Mouse (Mus musculus): ENCODE data around the gene Neurl1b.

- TF ChIP-seq GATA1 (IDR thresholded peaks at IDR 0.05; ENCODE audit: low read depth, low read length) (peak; percentile 97), MAFK (IDR thresholded peaks at IDR 0.05; ENCODE audit: borderline replicate concordance, low read depth, low read length) (peak; percentile 85; the same call in 1 of the 2 replicates), POLR2AphosphoS2 (IDR thresholded peaks at IDR 0.05; ENCODE audit: low read length) (no peak), POLR2AphosphoS5 (IDR thresholded peaks at IDR 0.05; ENCODE audit: borderline replicate concordance, low read depth, low read length) (no peak), JUND (IDR thresholded peaks at IDR 0.05; ENCODE audit: low read depth, low read length) (no peak), CTCF (IDR thresholded peaks at IDR 0.05 in 2 of 3, conservative IDR thresholded peaks at IDR 0.05 in 1 of 3; ENCODE audit: control insufficient read depth in 1 of 3, insufficient read depth in 1 of 3, low read depth in 2 of 3, low read length in 3 of 3, poor library complexity in 1 of 3, severe bottlenecking in 1 of 3) (no peak), MXI1 (IDR thresholded peaks at IDR 0.05; ENCODE audit: low read depth, low read length) (peak; percentile 35; the same call in 1 of the 2 replicates), RAD21 (IDR thresholded peaks at IDR 0.05; ENCODE audit: low read depth, low read length) (no peak), ZMIZ1 (IDR thresholded peaks at IDR 0.05; ENCODE audit: low read depth, low read length) (no peak; the same call in 1 of the 2 replicates), CHD2 (IDR thresholded peaks at IDR 0.05; ENCODE audit: low read length) (peak; percentile 25; the same call in 1 of the 2 replicates), TAL1 (IDR thresholded peaks at IDR 0.05; ENCODE audit: low read length) (peak; percentile 75), POLR2A (IDR thresholded peaks at IDR 0.05; ENCODE audit: control insufficient read depth in 1 of 2, insufficient read depth in 1 of 2, low read depth in 1 of 2, low read length in 2 of 2, poor library complexity in 1 of 2) (no peak), MEF2A (IDR thresholded peaks at IDR 0.05; ENCODE audit: extremely low read depth, insufficient replicate concordance, low read depth, low read length, poor library complexity, severe bottlenecking) (peak; percentile 79; the same call in 1 of the 2 replicates), BHLHE40 (IDR thresholded peaks at IDR 0.05; ENCODE audit: borderline replicate concordance, low read depth, low read length) (peak; percentile 73; the same call in 1 of the 2 replicates)
Observed at GRCm38 (mm10) chr17:26412967-26413366, 1.7 kb upstream of the Neurl1b start.
